Comparison of ENCODE assay signal across 21 mouse cellular contexts in genomic region chr5:92402816-92403215, GRCm38 (mm10). TPM values are rescaled to one million over a fixed set of nuclear protein-coding genes. Genes with fewer than 3 reads are reported as not detected.
A peak's percentile ranks its signal among the peaks of the same experiment; 100 is the strongest.
DNase-seq lines count a peak whose midpoint lies in the region; ATAC-seq lines count a peak whose summit lies in the region.
"Had no signal": no experiment of that assay in that cellular context is flagged by ENCODE, and none has a peak within 500 bp of the region (broad histone marks: within the 10 kb centered on the region; RNA-seq: fewer than 3 reads in every experiment).

No protein-coding gene starts in this region.

- peak; percentile 44; the same call in 1 of the 2 replicates for ATAC-seq in frontal cortex, adult (ENCODE audit: low TSS enrichment)
- ATAC-seq in embryonic facial prominence, embryonic 12.5 days (ENCODE audit: insufficient number of reproducible peaks, insufficient read depth, low FRiP score, low TSS enrichment), result no peak
- ATAC-seq in granulocyte monocyte progenitor cell, adult 5-6 weeks (replicated peaks; ENCODE audit: poor library complexity, severe bottlenecking), result no peak
- ATAC-seq: forebrain, postnatal 0 days; hindbrain, embryonic 16.5 days had no signal

- 41% methylated on average over 9 of the region's 9 CpGs for WGBS in embryonic facial prominence, embryonic 12.5 days
- 76% methylated on average over 9 of the region's 9 CpGs for WGBS in limb, embryonic 10.5 days

- no peak overlapping the region for H3K9ac ChIP-seq in embryonic facial prominence, embryonic 12.5 days
- H3K9ac ChIP-seq: forebrain, embryonic 12.5 days; forebrain, postnatal 0 days; heart, embryonic 12.5 days; hindbrain, embryonic 12.5 days had no signal

- no peak overlapping the region for H3K4me3 ChIP-seq in embryonic facial prominence, embryonic 12.5 days
- H3K4me3 ChIP-seq in limb, embryonic 10.5 days, result no peak overlapping the region
- H3K4me3 ChIP-seq: forebrain, embryonic 12.5 days; heart, embryonic 12.5 days; hindbrain, embryonic 12.5 days had no signal

- H3K4me2 ChIP-seq in embryonic facial prominence, embryonic 12.5 days (replicated peaks), result 0 out of 2 replicates have a peak overlapping the region, but pooled peaks have one; percentile 2
- H3K4me2 ChIP-seq: forebrain, embryonic 12.5 days; heart, embryonic 12.5 days; hindbrain, embryonic 12.5 days had no signal

- H3K27me3 ChIP-seq in embryonic facial prominence, embryonic 12.5 days, result no peaks in the 10 kb centered on the region
- no peaks in the 10 kb centered on the region for H3K27me3 ChIP-seq in limb, embryonic 10.5 days (ENCODE audit: low read depth, poor library complexity, severe bottlenecking)
- H3K27me3 ChIP-seq: CH12.LX; forebrain, embryonic 12.5 days; heart, embryonic 12.5 days; hindbrain, embryonic 12.5 days had no signal

- peaks cover 15% of the 10 kb centered on the region; the same call in 1 of the 2 replicates for H3K4me1 ChIP-seq in embryonic facial prominence, embryonic 12.5 days
- peaks cover 40% of the 10 kb centered on the region for H3K4me1 ChIP-seq in limb, embryonic 10.5 days

- no peaks in the 10 kb centered on the region for H3K9me3 ChIP-seq in embryonic facial prominence, embryonic 12.5 days
- no peaks in the 10 kb centered on the region for H3K9me3 ChIP-seq in limb, embryonic 10.5 days (replicated peaks)
- H3K9me3 ChIP-seq: forebrain, embryonic 12.5 days; heart, embryonic 12.5 days; hindbrain, embryonic 12.5 days had no signal

- H3K36me3 ChIP-seq in embryonic facial prominence, embryonic 12.5 days, result no peaks in the 10 kb centered on the region
- H3K36me3 ChIP-seq in limb, embryonic 10.5 days, result no peaks in the 10 kb centered on the region
- H3K36me3 ChIP-seq: forebrain, embryonic 12.5 days; hindbrain, embryonic 12.5 days had no signal

- no peak overlapping the region for H3K27ac ChIP-seq in embryonic facial prominence, embryonic 12.5 days
- peak overlapping the region; percentile 68 for H3K27ac ChIP-seq in limb, embryonic 10.5 days
- H3K27ac ChIP-seq: forebrain, embryonic 12.5 days; hindbrain, embryonic 12.5 days had no signal

- no peak for DNase-seq in frontal cortex, postnatal 14 days (ENCODE audit: low spot score in 2 of 2)
- peak; percentile 36 for DNase-seq in R1 (ENCODE audit: low read depth, low spot score)
- DNase-seq in limb, embryonic 10.5 days (ENCODE audit: low spot score), result no peak
- DNase-seq in urinary bladder, postnatal 36 days (ENCODE audit: low spot score in 2 of 2), result no peak
- DNase-seq: adrenal gland, postnatal 10 days; cerebellum, adult 11-12 months; cerebellum, adult 9-10 months; cerebellum, postnatal 25 days; forebrain, postnatal 0 days; gastrocnemius, postnatal 10 days; kidney, adult 11 months had no signal

RNA-seq across cellular contexts. Expression of gene Nup54, which starts 32.2 kb away (rescaled TPM):
- polyA plus RNA-seq in embryonic facial prominence, embryonic 12.5 days (2016; fragmentation: Nextera tagmentation; extraction: Ambion mirVana), result 57.0 and 61.1 TPM in 2 replicates
- polyA plus RNA-seq in limb, embryonic 10.5 days (2016; fragmentation: Nextera tagmentation; extraction: Ambion mirVana), result 76.6 and 81.9 TPM in 2 replicates
- total RNA-seq in granulocyte monocyte progenitor cell, adult 5-6 weeks (2014; fragmentation: Nextera tagmentation), result 45.1 and 73.9 TPM in 2 replicates
- 82.6 and 103 TPM in 2 replicates for total RNA-seq in granulocyte monocyte progenitor cell, adult 5-6 weeks (2017)

RNA-seq across cellular contexts. Expression of gene Cxcl10, which starts 54.1 kb away (rescaled TPM):
- polyA plus RNA-seq in embryonic facial prominence, embryonic 12.5 days (2016; fragmentation: Nextera tagmentation; extraction: Ambion mirVana), result 0.29 and 0.34 TPM in 2 replicates
- polyA plus RNA-seq in limb, embryonic 10.5 days (2016; fragmentation: Nextera tagmentation; extraction: Ambion mirVana), result 0.26 and 0.28 TPM in 2 replicates
- total RNA-seq in granulocyte monocyte progenitor cell, adult 5-6 weeks (2014; fragmentation: Nextera tagmentation), result not detected in 2 replicates
- 4.6 and 18.8 TPM in 2 replicates for total RNA-seq in granulocyte monocyte progenitor cell, adult 5-6 weeks (2017)
- total RNA-seq: heart, adult 8-10 months; heart, postnatal 25 days had no signal
